Mouse (Mus musculus) stomach, postnatal 0 days (tissue): ENCODE results near the gene Zfp637.

Source experiments
- CTCF ChIP-seq: IDR thresholded peaks from 2 replicates; pipeline ENCODE4 v1.5.1; 2016; ENCODE audit warnings: antibody characterized with exemption, low read depth, mild to moderate bottlenecking, moderate library complexity
- EP300 ChIP-seq: optimal IDR thresholded peaks from 2 replicates; pipeline ENCODE3; 2016; ENCODE audit warnings: antibody characterized with exemption

GRCm38 (mm10) chr6:117885943-117886342, 45.0 kb downstream of the Zfp637 start:
- TF ChIP-seq CTCF (no peak), EP300 (no peak)
